Mouse (Mus musculus): ENCODE measurements around the gene Unk. TPM values are rescaled to one million over a fixed set of nuclear protein-coding genes. Genes with fewer than 3 reads are reported as not detected.
A peak's percentile ranks its signal among the peaks of the same experiment; 100 is the strongest.

Gene Unk
- total and polyA plus RNA-seq, 2 experiments from 2014 or later = 22.5 to 43.8 TPM

- Histone ChIP-seq H3K27me3 (ENCODE audit: insufficient read depth, low read length) (no peaks in the 10 kb centered on the region), H3K9me3 (ENCODE audit: low read length) (no peaks in the 10 kb centered on the region), H3K9ac (peak overlapping the region; percentile 100), H3K4me2 (ENCODE audit: low read depth) (peak overlapping the region; percentile 77), H3K4me3 (ENCODE audit: low read depth, low read length) (peak overlapping the region; percentile 88), H3K4me1 (ENCODE audit: insufficient read depth) (peaks cover 4% of the 10 kb centered on the region; the same call in 1 of the 2 replicates), H3K36me3 (ENCODE audit: insufficient read depth) (peaks cover 22% of the 10 kb centered on the region), H3K27ac (ENCODE audit: low read depth, low read length) (peak overlapping the region; percentile 97)
- ATAC-seq (peak; percentile 57), DNase-seq (no peak)
- TF ChIP-seq CTCF (IDR thresholded peaks at IDR 0.05; ENCODE audit: low read depth) = peak; percentile 74
- WGBS = 1% methylated on average over 55 of the region's 57 CpGs
Observed at GRCm38 (mm10) chr11:116023771-116024355, 6.3 kb upstream of the Unk start.

- WGBS = under 1% methylated on average over 32 of the region's 37 CpGs
Observed at GRCm38 (mm10) chr11:116024356-116024808, 5.7 kb upstream of the Unk start.

GRCm38 (mm10) chr11:116025056-116025845 is 4.9 kb upstream of the Unk start:
- H3K27ac ChIP-seq (ENCODE audit: low read depth, low read length) = peak overlapping the region; percentile 68

More at GRCm38 (mm10) chr11:116024356-116024808, 5.7 kb upstream of the Unk start:
- peak overlapping the region; percentile 88 for H3K4me3 ChIP-seq (ENCODE audit: low read depth, low read length)
- H3K27me3 ChIP-seq (ENCODE audit: insufficient read depth, low read length) = no peaks in the 10 kb centered on the region
- peak overlapping the region; percentile 97 for H3K27ac ChIP-seq (ENCODE audit: low read depth, low read length)
- DNase-seq (peak; percentile 100), ATAC-seq (peak; percentile 95)
- H3K4me1 ChIP-seq (ENCODE audit: insufficient read depth) = peaks cover 4% of the 10 kb centered on the region; the same call in 1 of the 2 replicates
- peak overlapping the region; percentile 100 for H3K9ac ChIP-seq
- no peak overlapping the region for H3K4me2 ChIP-seq (ENCODE audit: low read depth)
- H3K9me3 ChIP-seq (ENCODE audit: low read length) = no peaks in the 10 kb centered on the region
- no peak for TF ChIP-seq CTCF (IDR thresholded peaks at IDR 0.05; ENCODE audit: low read depth)
- H3K36me3 ChIP-seq (ENCODE audit: insufficient read depth) = peaks cover 22% of the 10 kb centered on the region

GRCm38 (mm10) chr11:116027756-116028155 is 2.4 kb upstream of the Unk start, which contains the start of gene H3f3b:
H3f3b (minus strand) TSS chr11:116027962.
- H3K9me3 ChIP-seq (ENCODE audit: low read length) = no peaks in the 10 kb centered on the region
- no peaks in the 10 kb centered on the region for H3K27me3 ChIP-seq (ENCODE audit: insufficient read depth, low read length)
- peaks cover 13% of the 10 kb centered on the region for H3K4me1 ChIP-seq (ENCODE audit: insufficient read depth)
- no peaks in the 10 kb centered on the region for H3K36me3 ChIP-seq (ENCODE audit: insufficient read depth)
- ATAC-seq (no peak), DNase-seq (no peak)
- 85% methylated on average over 4 of the region's 4 CpGs for WGBS
- H3K9ac ChIP-seq = no peak within 1 kb of the TSS
- H3K4me3 ChIP-seq (ENCODE audit: low read depth, low read length) = no peak within 1 kb of the TSS
- no peak within 1 kb of the TSS for H3K4me2 ChIP-seq (ENCODE audit: low read depth)
- no peak within 1 kb of the TSS for H3K27ac ChIP-seq (ENCODE audit: low read depth, low read length)
- no peak for TF ChIP-seq CTCF (IDR thresholded peaks at IDR 0.05; ENCODE audit: low read depth)

More at GRCm38 (mm10) chr11:116025056-116025845, 4.9 kb upstream of the Unk start:
- no peak for DNase-seq
- 92% methylated on average over 3 of the region's 3 CpGs for WGBS
- no peaks in the 10 kb centered on the region for H3K27me3 ChIP-seq (ENCODE audit: insufficient read depth, low read length)
- H3K9ac ChIP-seq = no peak overlapping the region
- H3K9me3 ChIP-seq (ENCODE audit: low read length) = no peaks in the 10 kb centered on the region
- no peak overlapping the region for H3K4me3 ChIP-seq (ENCODE audit: low read depth, low read length)
- no peak overlapping the region for H3K4me2 ChIP-seq (ENCODE audit: low read depth)
- no peak for TF ChIP-seq CTCF (IDR thresholded peaks at IDR 0.05; ENCODE audit: low read depth)
- peaks cover 19% of the 10 kb centered on the region for H3K36me3 ChIP-seq (ENCODE audit: insufficient read depth)
- no peak for ATAC-seq
- peaks cover 4% of the 10 kb centered on the region; the same call in 1 of the 2 replicates for H3K4me1 ChIP-seq (ENCODE audit: insufficient read depth)

GRCm38 (mm10) chr11:116028177-116028865 is 1.8 kb upstream of the Unk start:
- WGBS = 77% methylated on average over 9 of the region's 9 CpGs
- H3K4me2 ChIP-seq (ENCODE audit: low read depth) = no peak overlapping the region
- H3K27me3 ChIP-seq (ENCODE audit: insufficient read depth, low read length) = no peaks in the 10 kb centered on the region
- no peaks in the 10 kb centered on the region for H3K9me3 ChIP-seq (ENCODE audit: low read length)
- no peak for ATAC-seq
- no peak overlapping the region for H3K27ac ChIP-seq (ENCODE audit: low read depth, low read length)
- H3K36me3 ChIP-seq (ENCODE audit: insufficient read depth) = no peaks in the 10 kb centered on the region
- no peak overlapping the region for H3K9ac ChIP-seq
- H3K4me1 ChIP-seq (ENCODE audit: insufficient read depth) = peaks cover 13% of the 10 kb centered on the region
- no peak for TF ChIP-seq CTCF (IDR thresholded peaks at IDR 0.05; ENCODE audit: low read depth)
- DNase-seq = no peak
- no peak overlapping the region for H3K4me3 ChIP-seq (ENCODE audit: low read depth, low read length)

- ATAC-seq (no peak), DNase-seq (no peak)
- Histone ChIP-seq H3K36me3 (ENCODE audit: insufficient read depth) (no peaks in the 10 kb centered on the region), H3K9me3 (ENCODE audit: low read length) (no peaks in the 10 kb centered on the region), H3K9ac (peak overlapping the region; percentile 97), H3K4me1 (ENCODE audit: insufficient read depth) (peaks cover 13% of the 10 kb centered on the region), H3K27ac (ENCODE audit: low read depth, low read length) (peak overlapping the region; percentile 22; the same call in 1 of the 2 replicates), H3K4me3 (ENCODE audit: low read depth, low read length) (peak overlapping the region; percentile 69), H3K4me2 (ENCODE audit: low read depth) (peak overlapping the region; percentile 54), H3K27me3 (ENCODE audit: insufficient read depth, low read length) (no peaks in the 10 kb centered on the region)
- TF ChIP-seq CTCF (IDR thresholded peaks at IDR 0.05; ENCODE audit: low read depth) = no peak
- 83% methylated on average over 6 of the region's 6 CpGs for WGBS
Observed at GRCm38 (mm10) chr11:116029086-116029865, 846 bp upstream of the Unk start.
